Mouse (Mus musculus): Measurements from ENCODE around the gene Gpr176. TPM values are rescaled to one million over a fixed set of nuclear protein-coding genes. Genes with fewer than 3 reads are reported as not detected.
A peak's percentile ranks its signal among the peaks of the same experiment; 100 is the strongest.

The Gpr176 gene
- polyA plus RNA-seq, 1 experiment from 2014 or later: 0.39 TPM

GRCm38 (mm10) chr2:118236196-118236595 lies 137.0 kb downstream of the Gpr176 start:
- TF ChIP-seq CTCF (IDR thresholded peaks at IDR 0.05; ENCODE audit: low read depth) (no peak), EP300 (optimal IDR thresholded peaks at IDR 0.05) (no peak)
- Histone ChIP-seq H3K27ac (replicated peaks) (no peak overlapping the region), H3K4me3 (ENCODE audit: low read depth, low read length) (no peak overlapping the region), H3K36me3 (ENCODE audit: control insufficient read depth, insufficient read depth, low read length) (no peaks in the 10 kb centered on the region), H3K4me1 (replicated peaks; ENCODE audit: control insufficient read depth, insufficient read depth) (no peaks in the 10 kb centered on the region), H3K4me2 (replicated peaks; ENCODE audit: low read depth) (no peak overlapping the region), H3K9ac (ENCODE audit: low read length) (no peak overlapping the region), H3K27me3 (ENCODE audit: control insufficient read depth, insufficient read depth, low read length) (no peaks in the 10 kb centered on the region), H3K9me3 (ENCODE audit: control insufficient read depth, low read length) (no peaks in the 10 kb centered on the region)
- ATAC-seq (ENCODE audit: low FRiP score, low TSS enrichment) (no peak), DNase-seq (ENCODE audit: low spot score) (no peak)
- WGBS: 79% methylated on average over 7 of the region's 7 CpGs

- Histone ChIP-seq H3K4me2 (replicated peaks; ENCODE audit: low read depth) (no peak overlapping the region), H3K36me3 (ENCODE audit: control insufficient read depth, insufficient read depth, low read length) (no peaks in the 10 kb centered on the region)
- 64% methylated on average over 3 of the region's 3 CpGs for WGBS
Measured at GRCm38 (mm10) chr2:118235614-118236013, 137.6 kb downstream of the Gpr176 start.

GRCm38 (mm10) chr2:118230544-118230943 lies 142.7 kb downstream of the Gpr176 start:
- ATAC-seq (ENCODE audit: low FRiP score, low TSS enrichment) (no peak), DNase-seq (ENCODE audit: low spot score) (no peak)
- Histone ChIP-seq H3K9me3 (ENCODE audit: control insufficient read depth, low read length) (no peaks in the 10 kb centered on the region), H3K9ac (ENCODE audit: low read length) (no peak overlapping the region), H3K27me3 (ENCODE audit: control insufficient read depth, insufficient read depth, low read length) (no peaks in the 10 kb centered on the region), H3K36me3 (ENCODE audit: control insufficient read depth, insufficient read depth, low read length) (no peaks in the 10 kb centered on the region), H3K4me3 (ENCODE audit: low read depth, low read length) (no peak overlapping the region), H3K27ac (replicated peaks) (no peak overlapping the region), H3K4me2 (replicated peaks; ENCODE audit: low read depth) (no peak overlapping the region), H3K4me1 (replicated peaks; ENCODE audit: control insufficient read depth, insufficient read depth) (no peaks in the 10 kb centered on the region)
- no peak for TF ChIP-seq CTCF (IDR thresholded peaks at IDR 0.05; ENCODE audit: low read depth)
- TF ChIP-seq EP300 (optimal IDR thresholded peaks at IDR 0.05): no peak
- 60% methylated on average over 3 of the region's 3 CpGs for WGBS

More at GRCm38 (mm10) chr2:118235614-118236013, 137.6 kb downstream of the Gpr176 start:
- Histone ChIP-seq H3K9me3 (ENCODE audit: control insufficient read depth, low read length) (no peaks in the 10 kb centered on the region), H3K9ac (ENCODE audit: low read length) (no peak overlapping the region), H3K4me1 (replicated peaks; ENCODE audit: control insufficient read depth, insufficient read depth) (no peaks in the 10 kb centered on the region), H3K4me3 (ENCODE audit: low read depth, low read length) (no peak overlapping the region), H3K27ac (replicated peaks) (no peak overlapping the region), H3K27me3 (ENCODE audit: control insufficient read depth, insufficient read depth, low read length) (no peaks in the 10 kb centered on the region)
- ATAC-seq (ENCODE audit: low FRiP score, low TSS enrichment) (no peak), DNase-seq (ENCODE audit: low spot score) (no peak)
- TF ChIP-seq EP300 (optimal IDR thresholded peaks at IDR 0.05) (no peak), CTCF (IDR thresholded peaks at IDR 0.05; ENCODE audit: low read depth) (no peak)

- DNase-seq (ENCODE audit: low spot score) (no peak), ATAC-seq (ENCODE audit: low FRiP score, low TSS enrichment) (no peak)
- H3K9me3 ChIP-seq (ENCODE audit: control insufficient read depth, low read length): no peaks in the 10 kb centered on the region
- TF ChIP-seq EP300 (optimal IDR thresholded peaks at IDR 0.05) (no peak), CTCF (IDR thresholded peaks at IDR 0.05; ENCODE audit: low read depth) (peak; percentile 8; the same call in 1 of the 2 replicates)
- H3K27ac ChIP-seq (replicated peaks): no peak overlapping the region
- no peaks in the 10 kb centered on the region for H3K27me3 ChIP-seq (ENCODE audit: control insufficient read depth, insufficient read depth, low read length)
- 84% methylated on average over 4 of the region's 4 CpGs for WGBS
- H3K4me1 ChIP-seq (replicated peaks; ENCODE audit: control insufficient read depth, insufficient read depth): no peaks in the 10 kb centered on the region
- H3K4me3 ChIP-seq (ENCODE audit: low read depth, low read length): no peak overlapping the region
- H3K36me3 ChIP-seq (ENCODE audit: control insufficient read depth, insufficient read depth, low read length): no peaks in the 10 kb centered on the region
- no peak overlapping the region for H3K9ac ChIP-seq (ENCODE audit: low read length)
- no peak overlapping the region for H3K4me2 ChIP-seq (replicated peaks; ENCODE audit: low read depth)
Measured at GRCm38 (mm10) chr2:118228486-118229079, 144.6 kb downstream of the Gpr176 start.

Small RNAs within 50 kb of the gene (microRNA-seq; reads per million reads assigned to microRNA genes)
- gene Gm22800: not detected

Other genes with a start within 250 kb of the Gpr176 start
- 0.07 and 0.17 TPM in 2 replicates for gene Fsip1, start 116.5 kb downstream of the Gpr176 start, polyA plus RNA-seq (2015; fragmentation: Nextera tagmentation; extraction: Ambion mirVana)
- gene Eif2ak4, start 15.2 kb upstream of the Gpr176 start, polyA plus RNA-seq (2015; fragmentation: Nextera tagmentation; extraction: Ambion mirVana): 4.9 and 5.0 TPM in 2 replicates
- 175 and 180 TPM in 2 replicates for gene Srp14, start 106.3 kb upstream of the Gpr176 start, polyA plus RNA-seq (2015; fragmentation: Nextera tagmentation; extraction: Ambion mirVana)
- gene Bmf, start 176.3 kb upstream of the Gpr176 start, polyA plus RNA-seq (2015; fragmentation: Nextera tagmentation; extraction: Ambion mirVana): 2.3 and 2.8 TPM in 2 replicates
- 9.8 and 11.4 TPM in 2 replicates for gene Bub1b, start 224.8 kb upstream of the Gpr176 start, polyA plus RNA-seq (2015; fragmentation: Nextera tagmentation; extraction: Ambion mirVana)

Measured in stomach, postnatal 0 days (tissue).